8 mouse cellular contexts compared by ENCODE assay signal in genomic region chr16:96819649-96820048, GRCm38 (mm10).
DNase-seq lines count a peak whose midpoint lies in the region; ATAC-seq and TF ChIP-seq lines count a peak whose summit lies in the region.
"Had no signal": no experiment of that assay in that cellular context is flagged by ENCODE, and none has a peak within 500 bp of the region (broad histone marks: within the 10 kb centered on the region; RNA-seq: fewer than 3 reads in every experiment).

No protein-coding gene starts in this region.

- ATAC-seq in kidney, embryonic 15.5 days (replicated peaks; ENCODE audit: low FRiP score) = peak; percentile 74; the same call in 1 of the 2 replicates
- ATAC-seq in limb, embryonic 14.5 days (ENCODE audit: low FRiP score, low read depth) = peak; percentile 55; the same call in 1 of the 2 replicates
- ATAC-seq in monocyte, adult 5-6 weeks (replicated peaks; ENCODE audit: insufficient number of reproducible peaks, low FRiP score, low TSS enrichment, poor library complexity, severe bottlenecking) = 0 out of 2 replicates have a peak, but pooled peaks have one; percentile 35

- 0 out of 2 replicates have a peak, but pooled peaks cover 4% of the 10 kb centered on the region for H3K27me3 ChIP-seq in kidney, embryonic 15.5 days
- H3K27me3 ChIP-seq in limb, embryonic 14.5 days (ENCODE audit: control insufficient read depth, insufficient read depth, low read length) = no peaks in the 10 kb centered on the region

- 32% methylated on average over 16 of the region's 16 CpGs for WGBS in kidney, embryonic 15.5 days
- 30% methylated on average over 16 of the region's 16 CpGs for WGBS in limb, embryonic 14.5 days

- no peak overlapping the region for H3K9ac ChIP-seq in kidney, embryonic 15.5 days
- no peak overlapping the region for H3K9ac ChIP-seq in limb, embryonic 14.5 days (ENCODE audit: low read depth, low read length, severe bottlenecking)

- H3K27ac ChIP-seq in kidney, embryonic 15.5 days = no peak overlapping the region
- no peak overlapping the region for H3K27ac ChIP-seq in limb, embryonic 14.5 days (replicated peaks; ENCODE audit: low read depth, low read length)

- peak; percentile 51 to 62 for DNase-seq in adrenal gland, adult 18-20 months (ENCODE audit: low spot score in 2 of 2)
- peak; percentile 83 to 85 for DNase-seq in cerebellum, postnatal 14 days
- DNase-seq in frontal cortex, postnatal 14 days (ENCODE audit: low spot score in 2 of 2) = peak; percentile 35 to 61
- DNase-seq in limb, embryonic 14.5 days (ENCODE audit: low spot score) = peak; percentile 64
- DNase-seq in spleen, postnatal 4 days (ENCODE audit: low spot score in 2 of 2) = peak; percentile 24 to 73

- no peaks in the 10 kb centered on the region for H3K4me1 ChIP-seq in kidney, embryonic 15.5 days
- H3K4me1 ChIP-seq in limb, embryonic 14.5 days (ENCODE audit: control insufficient read depth, insufficient read depth, low read length) = no peaks in the 10 kb centered on the region

- no peaks in the 10 kb centered on the region for H3K9me3 ChIP-seq in kidney, embryonic 15.5 days (replicated peaks)
- no peaks in the 10 kb centered on the region for H3K9me3 ChIP-seq in limb, embryonic 14.5 days (ENCODE audit: control insufficient read depth, low read length)

- no peak for TF ChIP-seq POLR2A in limb, embryonic 14.5 days (IDR thresholded peaks at IDR 0.05; ENCODE audit: borderline replicate concordance, extremely low read depth, insufficient read depth, insufficient read length)

- H3K36me3 ChIP-seq in kidney, embryonic 15.5 days = no peaks in the 10 kb centered on the region
- H3K36me3 ChIP-seq in limb, embryonic 14.5 days (ENCODE audit: control insufficient read depth, insufficient read depth, low read length) = no peaks in the 10 kb centered on the region

- H3K4me2 ChIP-seq in kidney, embryonic 15.5 days = no peak overlapping the region
- no peak overlapping the region for H3K4me2 ChIP-seq in limb, embryonic 14.5 days (replicated peaks; ENCODE audit: low read depth, low read length, severe bottlenecking)

- no peak overlapping the region for H3K4me3 ChIP-seq in kidney, embryonic 15.5 days (replicated peaks)
- no peak overlapping the region for H3K4me3 ChIP-seq in limb, embryonic 14.5 days (replicated peaks; ENCODE audit: low read length)
- H3K4me3 ChIP-seq: myocyte had no signal
